Mouse (Mus musculus) forebrain, embryonic 13.5 days (tissue): ENCODE measurements around the gene Mt3. TPM values are rescaled to one million over a fixed set of nuclear protein-coding genes. Genes with fewer than 3 reads are reported as not detected.

ENCODE experiments used
- ATAC-seq: fragments of 200-750 bp; cut with Nextera tagmentation; 2 replicates; pipeline ENCODE4 v1.8.0; 2017
- H3K27ac ChIP-seq: fragments of 300-500 bp; sonication (generic); 2 replicates; pipeline ENCODE4 v1.5.1; 2015; ENCODE audit warnings: inconsistent platforms, mild to moderate bottlenecking, moderate library complexity
- H3K27me3 ChIP-seq: fragments of 300-500 bp; sonication (generic); 2 replicates; pipeline ENCODE4 v1.6.1; 2015; ENCODE audit warnings: mild to moderate bottlenecking, inconsistent platforms
- H3K36me3 ChIP-seq: fragments of 300-500 bp; sonication (generic); 2 replicates; pipeline ENCODE4 v1.6.1; 2015; ENCODE audit warnings: mild to moderate bottlenecking, inconsistent platforms; ENCODE audit not compliant: poor library complexity, severe bottlenecking
- H3K4me1 ChIP-seq: fragments of 300-500 bp; sonication (generic); 2 replicates; pipeline ENCODE4 v1.6.1; 2015; ENCODE audit warnings: inconsistent platforms
- H3K4me2 ChIP-seq: fragments of 300-500 bp; sonication (generic); 2 replicates; pipeline ENCODE4 v1.6.1; 2015; ENCODE audit warnings: inconsistent platforms, mild to moderate bottlenecking, moderate library complexity
- H3K4me3 ChIP-seq: fragments of 300-500 bp; sonication (generic); 2 replicates; pipeline ENCODE4 v1.5.1; 2015; ENCODE audit warnings: mild to moderate bottlenecking, inconsistent platforms
- H3K9ac ChIP-seq: fragments of 300-500 bp; sonication (generic); 2 replicates; pipeline ENCODE4 v1.6.1; 2015; ENCODE audit warnings: mild to moderate bottlenecking, inconsistent platforms
- H3K9me3 ChIP-seq: fragments of 300-500 bp; sonication (generic); replicated peaks from 2 replicates; pipeline ENCODE4 v1.6.1; 2016; ENCODE audit warnings: inconsistent platforms
- WGBS: fragments of 180-500 bp; shearing (Covaris S2); methylation state at CpG from one replicate; pipeline ENCODE4 v1.1.7; 2015; 5-methylcytosine and 5-hydroxymethylcytosine counted together
- polyA plus RNA-seq: library from polyadenylated mRNA; unstranded; fragments of >200 nt; fragmentation: Nextera tagmentation; extraction: Ambion mirVana; gene quantifications from 2 replicates; pipeline ENCODE4 v1.2.1, GENCODE M21; 2015

Gene Mt3
- polyA plus RNA-seq, 1 experiment from 2014 or later: 208 TPM

DNA sequence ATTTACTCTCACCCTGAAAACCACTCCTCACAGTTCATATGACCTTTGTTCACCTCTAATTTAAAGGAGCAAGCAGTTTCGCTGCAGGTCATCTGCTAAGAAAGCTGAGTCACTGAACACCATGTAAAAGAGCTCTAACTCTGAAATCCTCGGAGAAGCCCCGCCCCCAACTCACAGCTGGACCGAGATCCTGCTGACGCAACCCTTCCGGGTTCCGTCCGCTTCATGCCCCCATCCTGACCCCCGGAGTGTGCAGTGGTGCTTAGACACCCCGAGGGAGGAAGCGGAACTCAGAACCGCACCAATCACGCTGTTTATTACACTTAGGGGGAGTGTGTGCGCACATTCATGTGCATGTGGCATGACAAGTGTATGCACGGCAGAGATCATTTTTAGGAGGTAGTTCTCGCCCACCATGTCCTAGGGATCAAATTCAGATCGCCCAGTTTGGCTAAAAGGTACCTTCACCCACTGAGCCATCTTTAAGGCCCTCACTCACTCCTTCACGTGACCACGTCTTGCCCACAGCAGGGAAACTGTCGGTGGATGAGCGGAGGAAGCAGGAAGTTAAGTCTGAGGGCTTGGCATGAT, 38.8 kb downstream of the Mt3 start:
- Histone ChIP-seq H3K9ac (no peak overlapping the region), H3K27ac (no peak overlapping the region), H3K27me3 (peaks cover 16% of the 10 kb centered on the region), H3K4me3 (no peak overlapping the region), H3K4me2 (peak overlapping the region; percentile 53), H3K36me3 (no peaks in the 10 kb centered on the region), H3K9me3 (no peaks in the 10 kb centered on the region), H3K4me1 (peaks cover 35% of the 10 kb centered on the region)
- ATAC-seq: no peak
- WGBS: 30% methylated on average over 21 of the region's 21 CpGs

DNA sequence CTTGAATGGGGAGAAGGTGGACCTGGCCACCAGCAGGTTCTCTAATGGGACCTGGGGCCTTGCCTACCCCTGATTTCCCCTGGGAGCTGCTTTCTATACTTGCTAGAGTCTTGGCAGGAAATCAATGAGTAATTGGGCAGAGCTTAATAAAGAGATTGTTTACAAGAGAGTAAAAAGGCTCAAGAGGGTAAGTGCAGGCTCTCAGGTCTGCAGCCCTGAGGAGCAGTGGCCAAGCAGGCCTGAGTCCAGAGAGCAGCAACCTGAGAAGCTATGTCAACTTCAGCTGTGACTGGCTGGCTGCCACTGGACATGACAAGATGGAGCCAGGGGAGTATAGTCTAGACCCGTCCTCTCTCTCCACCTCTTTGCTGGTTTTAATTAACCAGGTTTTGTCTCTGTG, 40.5 kb downstream of the Mt3 start:
- H3K4me1 ChIP-seq: peaks cover 21% of the 10 kb centered on the region
- H3K4me2 ChIP-seq: no peak overlapping the region
- 52% methylated on average over 1 of the region's 1 CpGs for WGBS
- ATAC-seq: no peak
- no peak overlapping the region for H3K4me3 ChIP-seq
- H3K9me3 ChIP-seq: no peaks in the 10 kb centered on the region
- H3K27me3 ChIP-seq: no peaks in the 10 kb centered on the region; the same call in 1 of the 2 replicates
- 0 out of 2 replicates have a peak overlapping the region, but pooled peaks have one; percentile 8 for H3K27ac ChIP-seq
- no peak overlapping the region for H3K9ac ChIP-seq
- H3K36me3 ChIP-seq: no peaks in the 10 kb centered on the region

DNA sequence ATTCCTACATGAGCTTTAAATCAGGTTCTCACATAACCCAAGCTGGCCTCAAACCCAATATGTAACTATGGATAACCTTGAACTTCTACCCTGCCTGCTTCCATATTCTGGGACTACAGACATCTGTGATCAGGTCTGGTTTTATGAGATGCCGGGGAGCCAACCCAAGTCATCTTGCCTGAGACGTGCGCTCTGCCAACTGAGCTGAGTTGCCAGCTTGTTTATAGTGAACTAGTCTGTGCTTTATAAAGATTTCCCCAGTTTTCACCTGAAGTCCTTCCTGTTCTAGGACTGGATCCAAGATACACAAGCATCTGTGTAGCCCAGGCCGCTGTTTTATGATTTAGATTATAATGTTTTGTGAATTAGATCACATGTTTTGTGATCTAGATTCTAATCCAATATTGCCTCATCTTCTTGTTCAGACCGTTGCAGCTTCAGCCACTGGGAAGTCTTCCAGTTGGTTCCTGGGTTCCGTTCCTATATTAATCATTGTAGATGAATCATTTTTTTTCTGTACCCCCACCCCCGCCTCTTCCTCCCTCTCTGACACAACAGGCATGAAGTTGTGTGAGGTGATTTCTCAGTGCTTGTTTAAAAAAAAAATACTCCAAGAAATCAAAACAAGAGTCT, 42.3 kb downstream of the Mt3 start:
- Histone ChIP-seq H3K27ac (no peak overlapping the region), H3K9ac (no peak overlapping the region), H3K27me3 (no peaks in the 10 kb centered on the region; the same call in 1 of the 2 replicates), H3K4me2 (no peak overlapping the region), H3K4me3 (no peak overlapping the region), H3K4me1 (peaks cover 17% of the 10 kb centered on the region), H3K9me3 (no peaks in the 10 kb centered on the region), H3K36me3 (no peaks in the 10 kb centered on the region)
- ATAC-seq: no peak
- WGBS: 92% methylated on average over 7 of the region's 7 CpGs

DNA sequence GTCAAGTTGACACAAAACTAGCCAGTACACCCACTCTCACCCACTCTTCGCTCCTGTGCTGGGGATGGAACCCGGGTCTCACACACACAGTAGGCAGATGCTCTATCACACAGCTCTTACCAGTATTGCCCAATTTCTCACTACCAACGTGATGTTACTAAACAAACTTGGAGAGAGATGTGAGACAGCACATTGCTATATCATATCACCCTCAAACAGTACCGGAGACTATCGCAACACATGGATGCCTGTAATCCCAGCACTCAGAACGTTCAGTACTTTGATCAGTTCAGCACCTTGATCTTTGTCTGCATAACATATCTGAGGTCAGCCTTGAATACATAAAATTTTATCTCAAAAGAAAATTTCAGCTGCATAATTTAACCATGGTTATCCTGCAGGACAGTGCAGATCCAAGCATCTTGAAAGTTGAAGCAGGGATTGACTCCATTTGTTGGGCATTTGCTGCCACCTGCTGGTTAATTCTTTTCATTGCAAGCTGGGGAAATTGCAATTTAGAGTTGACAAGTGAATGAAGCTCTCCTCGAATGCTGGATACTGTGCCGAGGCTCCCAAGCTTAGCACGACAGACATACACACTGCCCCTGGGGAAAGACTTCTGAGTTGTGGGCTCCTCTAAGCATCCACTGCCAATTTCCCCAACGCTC, 46.9 kb downstream of the Mt3 start:
- no peaks in the 10 kb centered on the region for H3K36me3 ChIP-seq
- no peak overlapping the region for H3K4me3 ChIP-seq
- no peaks in the 10 kb centered on the region for H3K9me3 ChIP-seq
- peak; percentile 68; the same call in 1 of the 2 replicates for ATAC-seq
- no peak overlapping the region for H3K9ac ChIP-seq
- no peaks in the 10 kb centered on the region for H3K27me3 ChIP-seq
- H3K4me2 ChIP-seq: no peak overlapping the region
- no peak overlapping the region for H3K27ac ChIP-seq
- H3K4me1 ChIP-seq: no peaks in the 10 kb centered on the region
- WGBS: 44% methylated on average over 10 of the region's 10 CpGs

Other genes with a start within 250 kb of the Mt3 start
- 50.8 TPM in 2 replicates for gene Amfr, start 139.8 kb upstream of the Mt3 start, polyA plus RNA-seq
- 175 and 190 TPM in 2 replicates for gene Nudt21, start 115.6 kb upstream of the Mt3 start, polyA plus RNA-seq
- 13.3 and 14.3 TPM in 2 replicates for gene Ogfod1, start 115.4 kb upstream of the Mt3 start, polyA plus RNA-seq
- 16.9 and 23.7 TPM in 2 replicates for gene Bbs2, start 53.7 kb upstream of the Mt3 start, polyA plus RNA-seq
- not detected in 2 replicates for gene Mt4, start 15.4 kb upstream of the Mt3 start, polyA plus RNA-seq
- 41.0 and 48.0 TPM in 2 replicates for gene Mt2, start 20.1 kb downstream of the Mt3 start, polyA plus RNA-seq
- gene Mt1, start 26.5 kb downstream of the Mt3 start, polyA plus RNA-seq: 91.0 and 105 TPM in 2 replicates
- gene Nup93, start 62.0 kb downstream of the Mt3 start, polyA plus RNA-seq: 83.6 and 98.8 TPM in 2 replicates
- gene Slc12a3, start 176.6 kb downstream of the Mt3 start, polyA plus RNA-seq: not detected in 2 replicates
- gene Herpud1, start 233.8 kb downstream of the Mt3 start, polyA plus RNA-seq: 50.9 and 53.9 TPM in 2 replicates